Mouse (Mus musculus): ENCODE measurements around the gene Usp10. TPM values are rescaled to one million over a fixed set of nuclear protein-coding genes. Genes with fewer than 3 reads are reported as not detected.

Gene Usp10
- total RNA-seq, 2 experiments from 2014 or later = 51.0 to 57.1 TPM

DNA sequence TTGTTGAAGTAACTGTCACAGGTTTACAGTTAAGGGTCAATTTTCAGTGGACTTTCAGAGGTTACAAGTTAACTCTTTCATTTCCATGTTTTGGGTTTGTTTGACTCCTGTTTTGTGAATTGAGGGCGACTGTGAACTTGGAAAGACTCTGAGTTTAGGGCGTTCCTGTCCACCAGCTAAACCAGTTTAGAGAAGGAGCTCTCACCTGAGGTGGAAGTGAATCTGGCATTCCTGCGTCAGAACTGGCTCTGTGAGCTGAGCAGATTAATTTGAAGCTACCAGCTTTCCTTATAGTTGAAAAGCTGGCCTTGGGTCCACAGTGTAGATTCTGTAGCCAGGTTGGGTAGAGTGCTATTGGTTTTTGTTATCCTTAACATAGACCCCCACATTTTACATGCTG, 3.0 kb downstream of the Usp10 start:
- intact Hi-C loops (cut with DNase I) = no loop called here
- DNase-seq = no peak

DNA sequence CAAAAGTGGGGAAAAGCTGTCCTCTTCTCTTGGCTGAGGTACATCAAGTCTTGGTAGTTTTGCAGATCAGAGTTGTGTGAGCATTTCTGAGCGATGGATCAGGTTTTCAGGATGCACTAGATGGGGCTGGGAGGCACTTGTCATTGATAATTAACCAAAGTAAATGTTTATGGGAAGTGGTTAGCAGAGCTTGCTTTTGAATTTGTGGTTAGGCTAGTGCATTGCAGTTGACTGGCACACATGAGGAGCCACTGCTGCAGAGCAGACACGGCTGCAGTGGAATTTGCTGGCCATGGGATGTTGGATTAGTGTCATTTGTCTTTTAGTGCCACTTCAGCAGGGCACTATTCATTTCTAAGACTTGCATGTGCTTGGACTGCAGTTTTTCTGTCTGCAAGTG, 4.0 kb downstream of the Usp10 start:
- intact Hi-C loops (cut with DNase I) = no loop called here
- no peak for DNase-seq

DNA sequence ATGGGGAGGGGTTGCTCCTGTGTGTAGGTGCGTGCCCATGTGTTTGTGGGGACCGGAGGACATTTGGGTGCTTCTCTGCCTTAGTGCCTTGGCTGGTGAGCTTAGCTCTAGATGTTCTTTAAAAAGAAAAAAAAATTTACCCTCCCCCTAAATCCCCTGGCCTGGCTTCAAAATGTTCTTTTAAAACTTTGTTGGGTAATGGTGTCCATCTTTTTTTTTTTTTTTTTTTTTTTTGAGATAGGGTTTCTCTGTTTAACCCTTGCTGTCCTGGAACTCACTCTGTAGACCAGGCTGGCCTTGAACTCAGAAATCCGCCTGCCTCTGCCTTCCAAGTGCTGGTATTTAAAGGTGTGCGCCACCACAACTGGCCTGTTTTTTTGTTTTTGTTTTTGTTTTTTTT, 5.1 kb downstream of the Usp10 start:
- intact Hi-C loops (cut with DNase I) = no loop called here
- DNase-seq = no peak

DNA sequence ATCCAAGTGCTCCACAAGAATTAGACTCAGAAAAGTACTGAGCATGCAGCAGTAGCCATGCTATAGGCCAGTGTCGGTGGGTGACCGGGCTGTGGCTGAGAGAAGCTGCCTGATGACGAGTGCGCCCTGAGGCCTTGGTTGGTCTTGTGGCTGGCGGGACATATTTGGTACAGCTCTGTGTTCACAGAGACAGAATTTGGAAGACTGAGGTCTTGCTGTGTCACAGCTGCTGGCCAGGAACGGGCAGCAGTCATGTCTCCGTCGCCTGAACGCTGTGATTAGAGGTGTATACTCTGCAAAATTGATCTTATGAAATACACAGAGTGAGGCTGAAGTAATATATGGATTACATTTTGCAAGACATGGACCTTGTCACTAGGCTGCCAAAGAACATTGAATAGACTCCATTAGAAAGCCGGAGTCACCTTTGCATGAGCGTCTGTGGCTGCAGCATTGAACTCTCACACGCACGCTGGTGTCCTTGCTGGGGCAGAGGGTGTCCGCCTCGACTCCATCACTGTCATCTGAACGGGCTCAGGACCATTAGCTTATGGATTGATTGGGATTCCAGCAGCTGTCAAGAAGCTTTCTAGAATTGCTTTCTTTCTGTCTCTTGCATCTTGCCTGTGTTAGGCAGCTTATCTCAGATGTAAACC, 6.2 kb downstream of the Usp10 start:
- intact Hi-C loops (cut with DNase I) = no loop called here
- no peak for DNase-seq

DNA sequence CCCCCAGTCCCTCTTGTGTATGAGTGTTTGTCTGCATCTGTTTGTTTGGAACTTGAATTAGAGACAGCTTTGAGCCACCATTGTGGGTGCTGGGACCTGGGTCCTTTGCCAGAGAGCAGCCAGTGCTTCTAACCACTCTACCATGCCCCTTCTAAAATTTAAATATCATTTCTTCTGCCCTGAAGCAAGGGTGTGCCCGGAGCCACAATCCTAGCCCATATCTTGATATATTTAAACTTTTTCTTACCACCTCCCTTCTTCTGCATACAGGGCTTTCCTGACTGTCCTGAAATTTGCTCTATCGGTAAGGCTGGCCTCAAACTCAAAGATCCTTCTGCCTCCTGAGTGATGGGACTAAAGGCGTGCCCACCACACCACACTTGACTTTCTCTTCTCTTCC, 7.3 kb downstream of the Usp10 start:
- intact Hi-C loops (cut with DNase I) = no loop called here

DNA sequence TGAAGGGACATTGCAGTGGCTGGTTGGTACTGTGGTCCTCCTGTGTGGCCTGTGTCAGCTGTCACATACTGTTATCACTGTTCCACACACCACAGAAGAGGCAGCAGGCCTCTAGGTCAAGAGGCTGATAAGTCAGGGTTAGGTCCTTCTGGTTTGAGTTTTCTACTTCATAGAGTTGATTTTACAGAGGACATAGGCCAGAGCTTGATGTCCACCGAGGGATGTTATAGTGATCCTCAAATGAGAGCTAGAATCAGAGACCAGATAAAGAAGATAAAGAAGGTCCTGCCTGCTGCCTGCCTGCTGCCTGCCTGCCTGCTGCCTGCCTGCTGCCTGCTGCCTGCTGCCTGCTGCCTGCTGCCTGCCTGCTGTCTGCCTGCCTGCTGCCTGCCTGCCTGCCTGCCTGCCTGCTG, 8.0 kb downstream of the Usp10 start:
- DNase-seq = no peak
- intact Hi-C loops (cut with DNase I) = no loop called here

More for the DNA sequence above, 7.3 kb downstream of the Usp10 start:
- DNase-seq = no peak

DNA sequence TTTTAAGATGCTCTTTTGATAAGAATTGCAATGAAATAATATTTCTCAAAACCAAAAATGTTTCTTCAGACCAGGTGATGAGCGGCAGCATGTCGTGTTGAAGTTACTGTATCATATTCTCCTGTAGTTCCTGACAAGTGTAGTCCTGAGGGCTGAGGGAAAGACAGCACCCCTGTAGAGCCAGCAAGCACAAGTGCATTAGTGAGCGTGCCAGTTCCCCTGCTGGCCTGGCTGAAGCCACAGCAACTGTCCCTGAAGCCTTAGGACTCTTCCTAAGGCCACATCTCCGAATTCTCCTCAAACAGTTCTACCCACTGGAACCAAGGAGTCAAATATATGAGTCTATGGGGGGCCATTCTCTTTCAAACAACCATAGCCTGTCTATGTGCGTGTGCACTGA, 13.1 kb downstream of the Usp10 start:
- intact Hi-C loops (cut with DNase I) = no loop called here
- DNase-seq = no peak

DNA sequence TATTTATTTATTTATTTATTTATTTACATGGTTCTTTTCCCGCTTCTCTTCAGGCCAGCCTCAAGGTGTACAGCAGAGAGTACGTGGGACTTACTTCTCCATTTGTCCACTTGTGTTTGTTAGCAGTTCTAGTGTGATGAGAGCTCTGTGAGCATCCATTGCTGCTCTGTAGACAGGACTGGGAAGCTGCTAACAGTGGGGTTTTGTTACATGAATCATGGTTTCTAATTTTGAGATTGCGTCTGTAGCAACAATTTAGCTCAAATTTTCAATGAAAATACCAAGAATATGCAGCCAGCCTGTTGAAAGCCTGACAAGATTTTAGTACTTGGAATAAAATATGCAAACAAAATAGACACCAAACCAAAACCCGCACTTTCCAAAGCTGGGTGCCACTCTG, 15.3 kb downstream of the Usp10 start:
- DNase-seq = no peak
- intact Hi-C loops (cut with DNase I) = no loop called here

DNA sequence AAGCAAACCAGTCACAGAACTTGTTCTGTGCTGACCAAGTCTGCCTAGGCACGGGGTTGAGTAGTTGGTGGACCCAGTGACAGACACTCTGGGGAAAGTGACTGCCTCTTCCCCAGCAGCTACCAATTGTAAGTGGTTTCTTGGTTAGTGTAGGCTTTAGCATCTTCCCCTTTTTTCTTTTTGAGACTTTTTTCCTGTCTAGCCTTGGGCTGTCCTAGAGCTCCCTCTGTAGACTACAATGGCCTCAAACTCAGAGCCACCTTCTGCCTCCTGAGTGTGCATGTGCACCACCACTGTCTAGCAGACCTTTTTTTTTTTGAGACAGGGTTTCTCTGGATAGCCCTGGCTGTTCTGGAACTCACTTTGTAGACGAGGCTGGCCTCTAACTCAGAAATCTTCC, 16.3 kb downstream of the Usp10 start:
- DNase-seq = no peak
- intact Hi-C loops (cut with DNase I) = loop anchor here (2.0 kb wide), 1 partner anchor 144 kb away; no protein-coding TSS in a partner anchor

DNA sequence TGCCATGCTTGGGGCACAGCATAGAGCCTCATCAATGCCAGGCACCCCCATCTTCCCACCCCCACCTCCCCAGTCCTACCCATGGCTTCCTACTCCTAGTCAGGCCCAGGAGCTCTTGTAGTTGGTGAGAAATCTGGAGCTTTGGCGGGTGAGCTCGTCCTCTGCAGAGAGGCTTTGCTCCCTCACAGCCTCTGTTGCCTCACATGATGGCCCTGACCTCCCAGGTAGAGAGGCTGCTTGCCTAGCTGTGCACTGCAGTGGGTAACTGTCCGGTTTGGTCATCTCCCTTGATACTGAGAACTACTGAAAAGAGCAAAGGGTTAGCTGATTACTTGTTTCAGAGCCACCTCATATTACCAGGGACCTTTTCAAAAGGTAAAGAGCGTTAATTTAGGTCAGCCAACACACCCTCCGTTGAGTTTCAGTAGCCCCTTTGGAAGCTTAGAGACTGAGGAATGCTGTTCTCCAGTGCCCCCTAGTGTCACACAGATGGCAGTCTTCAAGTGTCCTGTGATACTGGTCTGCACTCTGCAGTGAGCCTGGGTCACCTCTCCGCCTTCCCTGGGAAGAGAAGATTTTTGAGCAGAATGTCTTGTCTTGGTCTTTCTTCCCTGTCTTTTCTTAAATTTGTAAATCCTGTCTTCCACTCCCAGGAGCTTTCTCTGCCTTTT, 17.4 kb downstream of the Usp10 start:
- no peak for DNase-seq

DNA sequence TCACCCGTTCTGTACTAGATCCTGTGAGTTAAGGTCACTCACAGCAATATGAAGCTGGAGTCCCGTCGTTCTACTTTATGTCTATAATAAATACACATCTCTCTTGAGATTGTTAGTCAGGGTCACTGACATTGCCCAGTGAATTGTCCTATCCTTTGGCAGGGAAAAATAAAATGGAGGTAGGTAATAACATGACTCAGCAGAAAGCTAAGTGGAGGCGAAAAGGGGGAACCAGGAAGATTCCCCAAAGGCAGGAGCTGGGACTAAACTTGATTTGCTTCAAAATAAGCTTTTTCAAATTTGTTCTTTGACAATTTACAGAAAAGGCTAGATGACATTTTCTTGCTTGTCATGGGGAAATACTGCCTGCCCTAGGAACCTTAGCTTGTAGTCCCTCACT, 21.2 kb downstream of the Usp10 start:
- intact Hi-C loops (cut with DNase I) = loop anchor here (10.0 kb wide), 1 partner anchor 237 kb away; no protein-coding TSS in a partner anchor
- no peak for DNase-seq

More for the DNA sequence above, 17.4 kb downstream of the Usp10 start:
- intact Hi-C loops (cut with DNase I) = loop anchor here (2.0 kb wide), 1 partner anchor 145 kb away; no protein-coding TSS in a partner anchor

DNA sequence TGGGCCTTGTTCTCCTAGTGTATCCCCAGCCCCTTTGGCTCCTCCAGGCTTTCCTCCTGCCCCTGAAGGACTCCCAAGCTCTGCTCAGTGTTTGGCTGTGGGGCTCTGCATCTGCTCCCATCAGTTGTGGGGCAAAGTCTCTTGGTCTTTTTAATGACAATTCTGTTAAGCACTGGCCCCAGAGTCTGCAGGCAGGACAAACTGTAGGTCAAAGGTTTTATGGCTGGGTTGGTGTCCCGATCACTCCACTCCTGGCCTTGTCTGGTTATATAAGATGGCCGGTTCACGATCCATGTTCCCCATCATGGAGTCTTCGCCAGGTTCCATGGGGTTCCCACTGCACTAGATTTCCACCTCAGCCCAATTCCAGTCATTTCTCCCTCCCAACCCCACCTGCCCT, 23.5 kb downstream of the Usp10 start:
- DNase-seq = no peak
- intact Hi-C loops (cut with DNase I) = loop anchor here (10.0 kb wide), 1 partner anchor 239 kb away; no protein-coding TSS in a partner anchor

DNA sequence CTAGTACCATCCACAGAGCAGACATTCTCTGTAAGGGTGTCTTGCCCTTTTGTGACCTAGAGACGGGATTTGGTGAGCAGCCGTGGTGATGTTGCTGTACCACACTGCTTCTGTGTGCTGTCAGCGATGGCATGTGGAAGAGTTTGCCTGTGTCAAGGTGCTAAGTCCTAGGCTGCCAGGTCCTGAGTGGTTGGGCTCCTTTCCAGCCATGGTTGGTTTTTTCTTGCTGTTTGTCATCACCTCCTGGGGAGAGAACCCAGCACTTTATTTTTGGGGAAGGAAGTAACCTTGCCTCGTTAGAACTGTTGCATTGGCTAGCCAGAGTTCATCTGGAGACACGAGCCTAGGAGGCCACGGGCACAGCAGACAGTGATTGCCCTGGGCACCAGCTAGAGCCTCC, 25.4 kb downstream of the Usp10 start:
- intact Hi-C loops (cut with DNase I) = loop anchor here (10.0 kb wide), 1 partner anchor 241 kb away; no protein-coding TSS in a partner anchor
- no peak for DNase-seq

DNA sequence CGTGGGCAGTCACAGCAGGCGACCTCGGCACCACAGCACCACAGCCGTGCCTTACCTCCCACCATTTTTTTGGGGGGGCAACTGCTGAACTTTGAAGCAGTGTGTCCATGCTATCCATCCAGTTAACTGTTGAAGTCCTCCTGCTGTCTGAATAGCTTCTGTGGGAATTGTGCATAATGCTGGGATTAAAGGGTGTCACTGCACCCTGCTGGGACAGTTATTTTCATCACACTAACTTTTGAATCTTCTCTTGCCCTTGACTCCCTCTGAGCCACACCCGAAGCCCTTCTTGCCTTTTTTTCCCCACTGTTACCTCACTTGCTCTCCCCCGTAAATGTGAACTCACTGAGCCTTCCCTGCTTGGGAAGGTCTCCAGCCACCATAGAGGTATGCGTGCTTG, 28.3 kb downstream of the Usp10 start:
- no peak for DNase-seq

DNA sequence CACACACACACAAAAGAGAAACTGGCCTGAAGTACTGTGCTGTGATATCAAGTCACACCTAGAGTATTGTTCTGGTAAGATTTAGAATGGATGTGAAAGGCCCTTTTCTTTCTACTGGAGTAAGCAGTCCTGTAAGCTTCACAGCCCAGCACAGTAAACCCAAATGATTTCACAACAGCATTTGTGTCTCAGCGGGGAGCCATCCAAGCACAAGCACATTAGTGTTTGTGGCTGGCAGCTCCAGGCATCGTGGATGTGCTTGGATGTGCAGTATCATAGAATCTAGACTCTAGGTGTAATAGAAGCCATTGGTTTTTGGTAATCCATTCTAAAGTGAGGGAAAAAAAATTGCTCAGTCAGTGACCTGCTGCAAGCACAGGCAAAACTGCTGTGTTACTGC, 29.2 kb downstream of the Usp10 start:
- intact Hi-C loops (cut with DNase I) = loop anchor here (10.0 kb wide), 1 partner anchor 245 kb away; no protein-coding TSS in a partner anchor
- DNase-seq = no peak

More for the DNA sequence above, 28.3 kb downstream of the Usp10 start:
- intact Hi-C loops (cut with DNase I) = loop anchor here (10.0 kb wide), 1 partner anchor 244 kb away; no protein-coding TSS in a partner anchor

DNA sequence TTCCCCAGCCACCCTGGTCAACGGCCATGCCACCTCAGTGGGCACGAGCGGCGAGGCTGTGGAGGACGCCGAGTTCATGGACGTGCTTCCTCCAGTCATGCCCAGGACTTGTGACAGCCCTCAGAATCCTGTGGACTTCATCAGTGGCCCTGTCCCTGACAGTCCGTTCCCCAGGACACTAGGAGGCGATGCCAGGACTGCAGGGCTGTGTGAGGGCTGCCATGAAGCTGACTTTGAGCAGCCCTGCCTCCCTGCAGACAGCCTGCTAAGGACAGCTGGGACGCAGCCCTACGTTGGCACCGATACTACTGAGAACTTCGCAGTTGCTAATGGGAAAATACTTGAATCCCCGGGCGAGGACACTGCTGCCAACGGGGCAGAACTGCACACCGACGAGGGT, 31.3 kb downstream of the Usp10 start:
- intact Hi-C loops (cut with DNase I) = no loop called here
- DNase-seq = no peak

DNA sequence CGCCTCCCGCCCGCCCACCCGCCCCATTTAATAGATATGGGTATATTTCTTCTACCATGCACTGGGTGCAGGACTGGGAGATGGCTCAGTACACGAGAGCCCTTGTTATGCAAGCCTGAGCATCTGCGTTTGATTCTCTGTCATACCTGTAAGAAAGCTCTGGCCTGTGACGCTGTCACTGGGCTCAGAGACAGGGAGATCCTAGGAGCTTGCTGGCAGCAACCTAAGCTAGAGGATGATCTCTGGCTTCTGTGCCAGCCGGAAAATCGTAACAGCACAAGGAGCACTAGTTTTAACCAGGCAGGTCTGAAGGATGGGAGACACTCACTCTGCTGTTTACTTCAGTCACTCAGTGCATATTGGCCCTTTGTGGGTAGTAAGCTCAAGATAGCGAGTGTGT, 33.5 kb downstream of the Usp10 start:
- DNase-seq = no peak
- intact Hi-C loops (cut with DNase I) = loop anchor here (1.0 kb wide), 1 partner anchor 135 kb away; no protein-coding TSS in a partner anchor

DNA sequence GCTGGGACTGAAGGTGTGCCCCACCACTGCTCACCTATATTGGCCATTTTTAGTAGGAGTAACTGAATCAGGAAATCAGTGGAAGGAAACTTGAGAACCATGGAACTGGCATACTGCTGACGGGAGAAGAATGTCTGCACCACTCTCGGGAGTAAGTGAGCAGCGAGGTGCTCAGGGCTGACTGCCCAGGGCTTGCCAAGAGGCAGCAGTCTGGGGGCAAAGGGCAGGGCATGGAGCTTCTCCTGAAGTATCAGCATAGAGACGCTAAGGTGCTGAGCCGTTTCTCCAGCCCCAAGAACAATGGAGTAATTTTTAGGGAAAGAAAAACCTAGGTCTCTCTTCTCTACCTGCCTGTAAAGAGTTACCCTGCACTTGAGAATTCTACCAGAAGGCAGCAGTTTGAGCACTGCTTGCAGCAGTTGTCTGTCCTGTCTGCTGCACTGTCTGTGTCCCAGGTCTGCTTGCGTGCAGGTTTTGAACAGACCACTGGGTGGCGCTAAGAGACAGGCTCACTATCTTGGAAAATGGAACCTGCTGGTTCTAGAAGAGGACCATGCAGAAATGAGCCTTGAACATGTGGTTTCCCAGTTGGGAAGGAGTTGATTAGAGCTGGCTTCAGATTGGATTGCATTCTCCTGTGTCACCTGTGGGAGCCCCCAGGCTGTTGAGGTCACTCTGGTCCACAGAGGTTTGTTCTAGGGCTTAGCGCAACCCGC, 34.1 kb downstream of the Usp10 start:
- peak; percentile 71 to 75 for DNase-seq
- intact Hi-C loops (cut with DNase I) = loop anchor here (1.0 kb wide), 1 partner anchor 134 kb away; no protein-coding TSS in a partner anchor

DNA sequence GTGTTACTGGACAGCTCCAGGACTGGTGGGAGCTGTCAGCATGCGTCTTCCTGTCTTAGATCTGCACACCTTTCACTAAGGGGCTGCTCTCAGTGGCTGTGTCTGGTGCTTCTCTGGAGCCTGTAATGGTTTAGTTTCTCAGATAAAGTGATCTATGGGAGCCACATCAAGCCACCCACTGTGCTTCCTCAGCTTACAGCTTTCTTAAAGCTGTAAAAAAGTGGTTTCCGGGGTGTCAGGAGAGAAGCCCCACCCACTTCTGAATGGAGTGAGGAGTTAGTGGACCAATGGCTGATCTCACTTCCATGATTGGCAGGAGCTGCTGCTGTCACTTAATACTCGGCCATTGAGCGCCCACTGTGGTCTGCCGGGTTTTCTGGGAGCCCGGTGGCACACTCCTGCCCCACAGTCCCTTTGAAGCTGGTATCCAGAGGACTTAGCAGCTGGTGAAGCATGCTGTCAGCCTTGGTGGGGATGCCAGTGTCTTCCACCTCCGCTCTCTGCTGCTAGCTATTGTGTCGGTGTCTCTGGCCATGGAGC, 36.2 kb downstream of the Usp10 start:
- intact Hi-C loops (cut with DNase I) = loop anchor here (5.0 kb wide), 1 partner anchor 36 kb away; no protein-coding TSS in a partner anchor
- DNase-seq = no peak

DNA sequence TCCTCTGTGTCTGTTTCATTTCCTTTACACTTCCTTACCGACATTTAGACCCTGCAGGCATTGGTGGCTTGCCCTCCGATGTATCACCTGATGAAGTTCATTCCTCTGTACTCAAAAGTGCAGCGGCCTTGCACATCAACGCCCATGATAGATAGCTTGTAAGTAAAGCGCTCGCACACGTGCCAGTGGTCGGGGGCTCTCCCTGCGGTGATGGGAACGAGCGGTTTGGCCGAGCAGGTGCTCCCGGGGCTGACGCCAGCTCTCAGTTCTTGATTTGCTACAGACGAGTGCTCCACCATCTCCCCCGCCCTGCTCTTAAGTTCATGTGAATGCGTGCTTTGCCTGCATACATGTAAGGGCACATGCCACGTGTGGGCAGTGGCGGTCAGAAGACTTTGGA, 37.5 kb downstream of the Usp10 start:
- intact Hi-C loops (cut with DNase I) = loop anchor here (5.0 kb wide), 1 partner anchor 35 kb away; no protein-coding TSS in a partner anchor

DNA sequence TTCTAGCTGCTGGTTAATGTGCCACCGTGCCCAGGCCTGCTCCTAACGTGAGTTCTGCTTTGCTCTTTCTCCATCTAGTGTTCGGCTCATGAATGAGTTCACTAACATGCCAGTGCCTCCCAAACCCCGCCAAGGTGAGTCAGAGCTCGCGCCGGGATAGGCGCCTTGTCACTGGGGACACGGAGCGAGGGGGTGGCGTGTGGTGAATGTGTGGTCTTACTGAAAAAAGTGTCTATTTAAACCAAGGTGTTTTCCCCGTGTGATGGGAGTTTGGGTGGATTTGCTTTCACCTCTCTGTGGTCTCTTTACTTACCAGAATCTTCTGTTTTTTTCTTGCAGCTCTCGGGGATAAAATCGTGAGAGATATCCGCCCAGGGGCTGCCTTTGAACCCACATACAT, 38.2 kb downstream of the Usp10 start:
- intact Hi-C loops (cut with DNase I) = loop anchor here (5.0 kb wide), 1 partner anchor 34 kb away; no protein-coding TSS in a partner anchor
- DNase-seq = no peak

More for the DNA sequence above, 37.5 kb downstream of the Usp10 start:
- DNase-seq = no peak

Data from gastrocnemius, postnatal 36 days (tissue).